Mouse (Mus musculus): ENCODE data around the gene Cdc42ep5.

Cdc42ep5 gene

DNA sequence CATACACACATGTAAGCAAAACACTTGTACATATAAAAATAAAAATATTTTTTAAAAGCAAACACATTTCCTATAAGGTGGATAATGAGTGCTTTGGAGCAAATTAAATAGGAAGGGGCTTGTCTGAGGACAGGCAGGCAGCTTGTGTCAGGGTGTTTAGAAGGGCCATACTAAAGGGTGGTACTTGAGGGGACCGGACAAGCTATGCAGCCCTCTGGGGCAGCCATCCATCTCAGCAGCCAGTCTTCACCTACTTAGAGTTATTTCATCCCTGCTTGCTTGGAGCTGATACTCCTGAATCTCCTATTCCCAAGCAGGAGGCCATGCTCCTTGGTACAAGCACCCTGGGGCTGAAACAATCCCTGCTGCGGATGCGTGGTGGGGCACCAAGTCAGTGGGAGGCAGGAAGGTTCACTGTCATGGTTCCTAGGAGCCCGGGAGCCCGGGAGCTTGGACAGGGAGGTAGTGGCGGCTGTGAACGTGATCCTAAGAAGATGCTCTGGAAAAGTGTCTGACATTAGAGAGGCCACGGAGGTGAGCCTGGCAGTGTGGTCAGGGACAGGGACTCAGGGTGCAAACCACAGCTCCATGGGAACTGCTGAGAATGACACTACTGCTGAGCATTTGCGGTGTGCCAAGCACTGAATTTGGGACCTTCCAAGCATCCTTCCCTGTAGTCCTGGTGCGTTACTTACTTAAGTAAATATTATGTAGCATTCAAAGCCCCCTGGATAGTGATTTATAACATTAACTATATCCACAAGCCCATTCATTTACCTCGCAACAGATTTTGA, 37.5 kb downstream of the Cdc42ep5 start:
- DNase-seq (ENCODE audit: low read depth, low spot score) = no peak

DNA sequence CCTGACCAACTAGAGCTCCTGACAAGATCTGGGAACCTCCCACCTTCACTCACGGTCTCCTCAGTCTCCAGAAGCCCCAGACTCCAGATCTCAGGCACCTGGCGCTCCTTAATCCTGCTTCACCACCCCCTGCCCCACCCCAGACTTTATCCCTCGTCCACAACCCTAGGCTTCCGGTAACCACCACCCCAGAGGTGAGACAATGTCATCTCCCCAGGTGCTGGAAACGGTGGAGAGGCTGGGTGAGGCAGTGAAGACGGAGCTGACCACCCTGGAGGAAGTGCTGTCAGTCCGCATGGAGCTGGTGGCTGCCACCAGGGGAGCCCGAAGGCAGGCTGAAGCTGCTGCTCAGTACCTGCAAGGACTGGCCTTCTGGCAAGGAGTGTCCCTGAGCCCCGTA, 39.4 kb downstream of the Cdc42ep5 start:
- no peak for DNase-seq (ENCODE audit: low read depth, low spot score)

DNA sequence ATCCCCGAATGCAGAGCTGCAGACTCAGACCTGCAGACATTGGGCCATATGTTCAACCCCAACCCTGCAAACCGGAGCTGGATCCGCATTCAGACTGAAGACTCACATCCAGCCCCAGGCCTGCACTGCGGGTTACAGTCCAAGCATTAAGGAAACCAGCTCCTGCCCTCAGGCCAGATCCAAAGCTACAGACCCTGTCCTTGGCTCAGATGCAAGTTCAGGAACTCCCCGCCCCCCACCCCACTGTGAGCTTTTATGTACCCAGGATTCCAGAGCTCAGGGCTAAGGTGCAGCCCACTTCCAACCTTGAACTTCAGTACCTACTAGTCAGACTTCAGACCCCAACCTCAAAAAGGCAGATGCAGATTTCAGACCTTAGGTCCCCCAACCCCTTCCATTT, 39.8 kb downstream of the Cdc42ep5 start:
- DNase-seq (ENCODE audit: low read depth, low spot score) = no peak

DNA sequence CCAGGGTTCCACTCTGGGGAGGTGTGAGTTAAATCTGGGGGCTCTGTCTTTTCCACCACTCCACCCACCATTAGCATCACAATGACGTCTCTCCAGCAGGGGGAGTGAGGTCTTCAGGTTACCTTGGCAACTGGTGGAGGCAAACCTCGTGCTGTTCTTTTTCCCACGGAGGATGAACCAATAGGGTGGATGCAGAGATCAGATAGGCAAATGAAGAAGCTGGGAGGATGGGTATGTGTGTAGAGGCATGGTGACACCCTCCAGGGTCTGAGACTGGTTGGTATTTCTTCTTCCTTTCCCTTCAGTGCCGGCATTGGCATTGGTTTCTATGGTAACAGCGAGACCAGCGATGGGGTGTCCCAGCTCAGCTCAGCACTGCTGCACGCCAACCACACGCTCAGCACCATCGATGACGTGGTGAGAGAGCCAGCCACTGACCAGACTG, 40.3 kb downstream of the Cdc42ep5 start:
- DNase-seq (ENCODE audit: low read depth, low spot score) = peak; percentile 93

DNA sequence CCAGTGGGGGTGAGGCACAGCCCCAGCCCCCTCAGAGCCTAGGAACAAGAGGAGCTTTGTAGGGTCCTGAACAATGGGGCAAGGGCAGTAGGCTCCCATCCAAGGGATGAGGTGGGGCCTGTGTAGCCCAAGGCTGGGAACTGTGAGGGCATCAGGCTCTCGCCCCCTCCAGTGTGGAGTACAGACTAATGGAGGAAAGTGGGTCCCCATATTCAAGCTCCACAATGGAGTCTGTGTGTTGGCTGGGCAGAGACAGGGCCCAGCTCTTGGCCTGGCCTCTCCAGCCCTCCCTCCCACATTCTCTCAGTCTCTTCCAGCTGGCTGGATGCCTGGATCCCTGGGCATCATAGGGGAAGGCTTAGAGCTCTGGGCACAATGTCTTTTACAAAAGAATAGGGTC, 40.9 kb downstream of the Cdc42ep5 start:
- DNase-seq (ENCODE audit: low read depth, low spot score) = peak; percentile 76

DNA sequence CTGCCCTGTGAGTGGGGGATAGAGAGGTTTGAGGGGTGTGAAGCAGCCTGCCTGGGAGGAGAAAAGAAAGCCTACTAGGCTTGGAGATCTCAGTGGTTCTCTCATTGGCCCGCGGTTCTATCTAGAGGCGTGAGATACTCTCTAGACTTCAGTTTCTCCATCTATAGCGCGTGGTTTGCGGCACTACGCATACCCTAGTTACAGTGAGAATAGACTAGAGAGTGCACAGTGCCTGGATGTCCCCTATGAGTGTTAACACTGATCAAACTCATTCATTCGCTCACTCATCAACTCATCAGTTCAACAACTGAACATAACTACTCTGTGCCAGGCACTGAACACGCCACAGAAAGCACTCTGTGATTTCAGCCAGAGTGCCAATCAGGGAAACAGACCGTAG, 41.9 kb downstream of the Cdc42ep5 start:
- no peak for DNase-seq (ENCODE audit: low read depth, low spot score)

DNA sequence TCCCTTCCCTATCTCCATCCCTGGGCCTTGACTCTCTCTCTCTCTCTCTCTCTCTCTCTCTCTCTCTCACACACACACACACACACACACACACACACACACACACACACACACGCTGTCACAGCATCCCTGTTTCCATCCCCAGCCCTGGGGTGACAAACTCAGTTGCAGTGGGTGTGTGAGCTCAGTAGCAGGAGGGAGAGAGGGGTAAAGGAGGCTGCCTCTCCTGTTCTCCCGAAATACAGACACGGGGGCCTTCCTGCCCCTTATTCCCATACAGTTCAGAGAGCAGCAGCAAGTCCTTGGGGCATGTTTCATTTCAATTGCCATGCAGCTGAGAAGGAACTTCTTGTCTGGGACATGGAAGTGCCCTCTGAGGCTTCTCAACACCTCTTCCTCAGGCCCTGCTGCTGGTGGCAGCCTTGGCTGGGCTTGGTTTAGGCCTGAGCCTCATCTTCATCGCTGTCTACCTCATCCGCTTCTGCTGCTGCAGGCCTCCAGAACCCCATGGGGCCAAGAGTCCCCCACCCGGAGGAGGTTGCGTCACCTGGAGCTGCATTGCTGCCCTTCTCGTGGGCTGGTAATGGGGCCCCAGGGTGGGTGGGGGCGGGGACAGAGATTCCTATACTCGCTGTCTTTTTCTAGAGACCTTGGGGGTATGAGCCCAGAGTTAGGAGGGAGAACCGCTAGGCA, 42.4 kb downstream of the Cdc42ep5 start:
- no peak for DNase-seq (ENCODE audit: low read depth, low spot score)

DNA sequence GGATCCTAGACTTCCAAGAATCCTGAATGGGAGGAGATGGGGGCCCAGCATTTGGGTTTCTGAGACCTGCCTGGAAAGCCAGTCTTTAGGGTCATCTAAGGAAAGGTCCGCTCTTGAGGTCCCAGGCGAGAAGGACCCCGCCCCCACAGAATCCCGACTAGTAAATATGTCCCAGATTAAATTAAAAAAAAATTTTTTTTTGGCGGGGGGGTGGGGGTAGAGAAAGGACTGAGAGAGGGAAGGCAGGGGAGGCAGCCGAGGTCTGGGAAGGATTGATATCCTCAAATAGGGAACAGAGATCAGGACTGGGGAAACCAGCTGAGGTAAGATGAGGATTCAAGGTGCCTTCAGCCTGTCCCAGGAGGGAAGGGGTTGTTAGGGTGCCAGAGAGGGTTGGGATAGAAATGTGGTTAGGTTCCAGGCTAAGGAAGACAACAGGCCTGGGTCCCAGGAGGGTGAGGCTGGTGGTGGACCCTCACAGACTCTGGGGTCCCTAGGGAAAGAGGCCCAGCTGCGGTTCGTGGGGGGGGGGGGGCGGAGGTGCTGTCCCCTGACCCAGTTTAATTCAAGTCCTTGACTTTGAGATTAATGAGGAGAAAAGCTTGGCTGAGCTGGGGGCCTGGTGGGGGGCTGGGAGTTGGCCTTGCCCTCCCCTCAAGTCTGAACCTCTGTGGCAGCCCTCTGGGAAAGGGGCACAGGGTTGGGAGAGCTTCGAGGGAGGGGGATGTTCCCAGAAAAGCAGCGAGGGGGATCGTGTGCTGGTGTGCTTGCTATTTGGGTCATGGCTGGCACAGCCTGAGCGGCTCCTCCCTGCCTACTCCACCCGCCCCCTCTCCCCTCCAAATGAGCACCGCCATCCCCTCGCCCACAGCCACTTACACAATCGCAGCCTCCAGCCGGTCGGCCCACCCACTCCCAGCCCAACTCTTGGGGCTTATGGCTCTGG, 44.4 kb downstream of the Cdc42ep5 start:
- no peak for DNase-seq (ENCODE audit: low read depth, low spot score)

DNA sequence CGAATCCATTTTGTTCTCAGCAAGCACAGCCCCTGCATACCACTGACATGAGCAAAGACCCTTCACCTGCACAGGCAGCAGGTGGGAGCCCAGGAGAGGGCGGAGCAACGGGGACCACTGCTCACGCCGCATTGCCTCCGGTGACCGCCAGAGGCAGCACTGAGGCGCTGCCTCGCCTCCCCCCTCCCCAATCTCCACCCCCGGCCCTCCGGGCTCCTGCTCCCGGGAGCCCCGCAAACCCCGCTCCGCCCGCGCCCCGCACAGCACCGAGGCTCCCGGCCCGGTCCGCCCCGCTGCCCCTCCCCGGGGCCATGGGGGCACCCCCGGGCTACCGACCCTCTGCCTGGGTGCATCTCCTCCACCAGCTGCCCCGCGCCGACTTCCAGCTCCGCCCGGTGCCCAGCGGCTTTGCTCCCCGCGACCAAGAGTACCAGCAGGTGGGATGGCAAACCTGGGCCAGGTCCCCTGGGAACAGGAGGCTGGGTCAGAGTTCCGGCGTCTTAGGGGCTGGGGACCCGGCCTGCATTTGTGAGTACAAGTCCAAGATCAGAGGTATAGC, 45.2 kb downstream of the Cdc42ep5 start, which contains the start of gene Ttyh1:
Gene Ttyh1, plus strand, starts transcription at position 65 of the 559 bp plus-strand sequence.
- no peak for DNase-seq (ENCODE audit: low read depth, low spot score)

DNA sequence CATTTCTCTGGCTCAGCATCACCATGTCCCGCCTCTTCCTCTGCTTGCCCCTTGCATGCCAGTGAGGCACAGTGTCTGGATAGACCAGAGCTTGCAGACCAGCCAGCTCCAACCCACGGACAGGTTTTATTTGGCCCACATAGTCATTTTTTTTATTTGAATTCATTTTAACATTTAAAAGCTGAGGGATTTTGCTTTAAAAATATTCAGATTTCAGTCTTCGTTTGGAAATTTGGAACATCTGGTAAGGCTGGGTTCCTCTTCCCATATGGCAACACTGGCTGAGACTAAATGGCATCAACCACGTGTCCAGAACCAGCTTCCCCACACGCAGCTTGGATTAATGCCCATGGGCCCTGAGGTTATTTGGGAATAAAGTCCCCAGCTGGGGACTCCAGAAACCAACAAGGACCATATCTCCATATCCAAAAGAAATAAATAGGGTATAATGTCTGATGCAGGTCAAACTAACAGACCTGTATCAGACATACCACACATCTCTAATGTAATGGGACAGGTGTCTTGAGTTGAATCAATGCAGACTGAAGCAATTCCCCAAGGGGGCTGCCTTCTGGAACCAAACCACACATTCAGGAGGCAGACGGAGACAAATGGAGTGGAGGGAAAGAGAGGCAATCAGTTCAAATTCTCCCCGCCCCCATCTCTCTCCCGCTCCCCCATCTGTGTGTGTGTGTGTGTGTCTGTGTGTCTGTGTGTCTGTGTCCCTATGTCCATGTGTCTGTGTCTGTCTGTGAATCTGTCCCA, 47.4 kb downstream of the Cdc42ep5 start:
- DNase-seq (ENCODE audit: low read depth, low spot score) = no peak

DNA sequence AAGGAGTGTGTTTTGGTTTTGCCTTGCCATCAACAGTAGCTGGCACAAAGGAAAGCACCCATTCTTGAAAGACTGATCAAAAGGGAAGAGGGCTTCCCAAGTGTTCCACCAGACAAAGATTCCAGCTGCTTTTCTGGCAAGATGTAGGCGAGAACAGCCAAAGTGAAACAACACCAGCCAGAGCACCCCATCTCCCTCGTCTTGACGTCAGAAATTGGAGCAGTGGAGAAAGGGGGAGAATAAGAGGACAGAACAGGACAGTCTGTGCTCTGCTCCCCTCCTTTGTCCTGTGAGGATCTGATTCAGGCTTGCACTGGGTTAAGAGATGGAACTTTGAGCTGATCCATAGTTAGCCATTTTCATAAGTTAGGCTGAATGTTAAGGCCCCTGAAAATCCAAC, 52.9 kb downstream of the Cdc42ep5 start:
- DNase-seq (ENCODE audit: low read depth, low spot score) = no peak

DNA sequence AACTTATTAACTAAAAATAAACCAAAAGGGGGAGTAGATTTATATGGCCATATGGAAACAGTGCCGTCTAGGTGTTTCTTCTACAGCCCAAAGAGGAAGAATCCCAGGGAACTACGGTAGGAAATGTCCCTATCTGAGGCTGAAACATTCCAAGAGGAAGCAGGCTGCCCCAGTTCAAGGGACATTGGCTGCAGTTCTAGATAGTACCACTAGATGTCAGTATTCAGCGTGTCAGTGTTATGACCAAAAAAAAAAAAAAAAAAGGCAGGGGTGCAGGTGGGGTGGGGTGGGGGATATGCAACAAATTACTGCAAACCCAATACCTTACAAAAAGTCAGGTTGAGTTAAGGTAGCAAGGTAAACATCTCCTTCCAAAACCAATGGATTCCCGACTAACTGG, 61.2 kb downstream of the Cdc42ep5 start:
- DNase-seq (ENCODE audit: low read depth, low spot score) = no peak

Measured in brain, embryonic 18.5 days (tissue).